Mouse (Mus musculus): Measurements from ENCODE around the gene Pik3c2a. TPM values are rescaled to one million over a fixed set of nuclear protein-coding genes. Genes with fewer than 3 reads are reported as not detected.

Pik3c2a gene
- total and polyA plus RNA-seq, 3 experiments: 10.9 to 35.3 (median 14.3) TPM

GRCm38 (mm10) chr7:116374284-116374683, 69.0 kb downstream of the Pik3c2a start:
- no peaks in the 10 kb centered on the region for H3K4me1 ChIP-seq (ENCODE audit: control insufficient read depth in 1 of 2, insufficient read depth in 2 of 2)
- H3K4me3 ChIP-seq (replicated peaks in 1 of 3; ENCODE audit: low read depth in 2 of 3, low read length in 2 of 3, poor library complexity in 1 of 3): no peak overlapping the region
- no peak for DNase-seq (ENCODE audit: extremely low read depth)
- no peak overlapping the region for H3K9ac ChIP-seq (ENCODE audit: insufficient read depth, low read depth)
- H3K36me3 ChIP-seq (replicated peaks in 1 of 2; ENCODE audit: control insufficient read depth in 1 of 2, insufficient read depth in 1 of 2, low read length in 1 of 2): peaks cover 10 to 49% of the 10 kb centered on the region in 2 experiments
- no peaks in the 10 kb centered on the region for H3K9me3 ChIP-seq (replicated peaks; ENCODE audit: low read length)
- no peak overlapping the region for H3K4me2 ChIP-seq (ENCODE audit: insufficient read depth, low read depth, poor library complexity, severe bottlenecking)
- H3K27ac ChIP-seq (ENCODE audit: insufficient read depth, low read depth): no peak overlapping the region
- H3K27me3 ChIP-seq (replicated peaks): no peaks in the 10 kb centered on the region
- TF ChIP-seq MAX (IDR thresholded peaks at IDR 0.05; ENCODE audit: low read length) (no peak), POLR2AphosphoS2 (IDR thresholded peaks at IDR 0.05; ENCODE audit: low read depth, low read length) (no peak), MAZ (IDR thresholded peaks at IDR 0.05; ENCODE audit: low read depth, low read length) (no peak), MEF2A (IDR thresholded peaks at IDR 0.05; ENCODE audit: borderline replicate concordance, low read depth, low read length) (no peak), JUN (IDR thresholded peaks at IDR 0.05; ENCODE audit: insufficient read depth, low read depth, low read length) (no peak), MXI1 (IDR thresholded peaks at IDR 0.05; ENCODE audit: low read depth, low read length) (no peak), HCFC1 (IDR thresholded peaks at IDR 0.05; ENCODE audit: low read depth, low read length) (no peak), TBP (conservative IDR thresholded peaks at IDR 0.05; ENCODE audit: low read depth, low read length) (no peak), UBTF (IDR thresholded peaks at IDR 0.05; ENCODE audit: low read depth, low read length) (no peak), BHLHE40 (IDR thresholded peaks at IDR 0.05; ENCODE audit: low read depth, low read length) (no peak), TCF12 (IDR thresholded peaks at IDR 0.05; ENCODE audit: low read depth, low read length) (no peak), NELFE (IDR thresholded peaks at IDR 0.05; ENCODE audit: low read depth, low read length) (no peak), ELF1 (IDR thresholded peaks at IDR 0.05; ENCODE audit: low read depth, low read length) (no peak), MAFK (IDR thresholded peaks at IDR 0.05; ENCODE audit: insufficient replicate concordance, low read length) (no peak), ETS1 (conservative IDR thresholded peaks at IDR 0.05; ENCODE audit: low read depth, low read length) (no peak), E2F4 (IDR thresholded peaks at IDR 0.05; ENCODE audit: insufficient replicate concordance, low read depth, low read length) (no peak), ZC3H11A (IDR thresholded peaks at IDR 0.05; ENCODE audit: low read depth, low read length) (no peak), KAT2A (IDR thresholded peaks at IDR 0.05; ENCODE audit: insufficient replicate concordance, low read length) (no peak), EP300 (IDR thresholded peaks at IDR 0.05; ENCODE audit: low read length) (no peak), ZNF384 (IDR thresholded peaks at IDR 0.05; ENCODE audit: low read depth, low read length) (no peak)
- in situ Hi-C loops (cut with MboI; ENCODE audit: low pct_ligation_motif_present, low pct_unique_long_range_greater_than_20kb, low sequenced_read_pairs) (no loop called here), dilution Hi-C loops (cut with MboI; ENCODE audit: extremely low pct_ligation_motif_present, extremely low pct_unique_long_range_greater_than_20kb, low sequenced_read_pairs) (no loop called here)
- H3K79me2 ChIP-seq (replicated peaks; ENCODE audit: control insufficient read depth, extremely low read depth, insufficient read depth, poor library complexity, severe bottlenecking): no peaks in the 10 kb centered on the region

GRCm38 (mm10) chr7:116336226-116336625, 107.0 kb downstream of the Pik3c2a start:
- in situ Hi-C loops (cut with MboI; ENCODE audit: low pct_ligation_motif_present, low pct_unique_long_range_greater_than_20kb, low sequenced_read_pairs): loop anchor here (25.0 kb wide), 2 partner anchors 176 to 276 kb away; partner anchors contain the start of gene Nucb2
- H3K4me3 ChIP-seq (replicated peaks in 1 of 3; ENCODE audit: low read depth in 2 of 3, low read length in 2 of 3, poor library complexity in 1 of 3): peak overlapping the region in 2 of 3 experiments; percentile 20 to 37
- dilution Hi-C loops (cut with MboI; ENCODE audit: extremely low pct_ligation_motif_present, extremely low pct_unique_long_range_greater_than_20kb, low sequenced_read_pairs): no loop called here
- no peaks in the 10 kb centered on the region for H3K9me3 ChIP-seq (replicated peaks; ENCODE audit: low read length)
- no peaks in the 10 kb centered on the region for H3K27me3 ChIP-seq (replicated peaks)
- peaks cover 22 to 49% of the 10 kb centered on the region in 2 experiments for H3K36me3 ChIP-seq (replicated peaks in 1 of 2; ENCODE audit: control insufficient read depth in 1 of 2, insufficient read depth in 1 of 2, low read length in 1 of 2)
- H3K9ac ChIP-seq (ENCODE audit: insufficient read depth, low read depth): no peak overlapping the region; the same call in 1 of the 2 replicates
- peaks cover 0 to 18% of the 10 kb centered on the region in 2 experiments; a peak in 2 of 4 replicates for H3K4me1 ChIP-seq (ENCODE audit: control insufficient read depth in 1 of 2, insufficient read depth in 2 of 2)
- no peak overlapping the region for H3K27ac ChIP-seq (ENCODE audit: insufficient read depth, low read depth)
- peak; percentile 82 for DNase-seq (ENCODE audit: extremely low read depth)
- H3K79me2 ChIP-seq (replicated peaks; ENCODE audit: control insufficient read depth, extremely low read depth, insufficient read depth, poor library complexity, severe bottlenecking): peaks cover 39% of the 10 kb centered on the region
- TF ChIP-seq MYC (IDR thresholded peaks at IDR 0.05; ENCODE audit: low read depth, low read length) (0 out of 2 replicates have a peak, but pooled peaks have one; percentile 44), E2F4 (IDR thresholded peaks at IDR 0.05; ENCODE audit: insufficient replicate concordance, low read depth, low read length) (no peak), JUN (IDR thresholded peaks at IDR 0.05; ENCODE audit: insufficient read depth, low read depth, low read length) (no peak), USF2 (conservative IDR thresholded peaks at IDR 0.05; ENCODE audit: low read depth, low read length) (no peak), PAX5 (IDR thresholded peaks at IDR 0.05; ENCODE audit: low read length) (no peak), MXI1 (IDR thresholded peaks at IDR 0.05; ENCODE audit: low read depth, low read length) (no peak), ZKSCAN1 (IDR thresholded peaks at IDR 0.05; ENCODE audit: borderline replicate concordance, low read depth, low read length) (no peak), POLR2A (IDR thresholded peaks at IDR 0.05; ENCODE audit: low read depth, low read length) (no peak), CHD2 (IDR thresholded peaks at IDR 0.05; ENCODE audit: low read length) (0 out of 2 replicates have a peak, but pooled peaks have one; percentile 13), UBTF (IDR thresholded peaks at IDR 0.05; ENCODE audit: low read depth, low read length) (no peak), SIN3A (IDR thresholded peaks at IDR 0.05; ENCODE audit: low read length) (no peak), CTCF (conservative IDR thresholded peaks at IDR 0.05 in 1 of 2, IDR thresholded peaks at IDR 0.05 in 1 of 2; ENCODE audit: low read depth in 2 of 2, low read length in 2 of 2) (peak; percentile 56 to 73; a peak in 3 of 4 replicates), SMC3 (IDR thresholded peaks at IDR 0.05; ENCODE audit: low read depth, low read length) (peak; percentile 35; the same call in 1 of the 2 replicates), IRF4 (IDR thresholded peaks at IDR 0.05; ENCODE audit: low read depth, low read length) (peak; percentile 63), MEF2A (IDR thresholded peaks at IDR 0.05; ENCODE audit: borderline replicate concordance, low read depth, low read length) (0 out of 2 replicates have a peak, but pooled peaks have one; percentile 13), RAD21 (IDR thresholded peaks at IDR 0.05; ENCODE audit: low read depth, low read length) (peak; percentile 44), EP300 (IDR thresholded peaks at IDR 0.05; ENCODE audit: low read length) (no peak)
- peak overlapping the region; percentile 91 for H3K4me2 ChIP-seq (ENCODE audit: insufficient read depth, low read depth, poor library complexity, severe bottlenecking)

All from CH12.LX (cell line).